Mouse (Mus musculus) heart, postnatal 0 days (tissue): Measurements from ENCODE around the gene Isx. TPM values are rescaled to one million over a fixed set of nuclear protein-coding genes. Genes with fewer than 3 reads are reported as not detected.

ENCODE experiments used
- ATAC-seq: fragments of 200-750 bp; cut with Nextera tagmentation; 2 replicates; pipeline ENCODE4 v1.8.0; 2017; ENCODE audit warnings: low read depth, moderate number of reproducible peaks, moderate library complexity; ENCODE audit not compliant: insufficient read depth
- DNase-seq: peaks from one replicate; pipeline ENCODE4 v3.0.0-alpha.2; 2016; ENCODE audit warnings: low spot score
- H3K27ac ChIP-seq: fragments of 300-500 bp; sonication (generic); 2 replicates; pipeline ENCODE4 v1.5.1; 2014; ENCODE audit warnings: low read depth, mild to moderate bottlenecking
- H3K27me3 ChIP-seq: fragments of 300-500 bp; sonication (generic); 2 replicates; pipeline ENCODE4 v1.6.1; 2014; ENCODE audit warnings: low read length, mixed read lengths; ENCODE audit not compliant: control insufficient read depth, insufficient read depth
- H3K36me3 ChIP-seq: fragments of 300-500 bp; sonication (generic); replicated peaks from 2 replicates; pipeline ENCODE4 v1.6.1; 2014; ENCODE audit warnings: low read length, mixed read lengths; ENCODE audit not compliant: control insufficient read depth, insufficient read depth
- H3K4me1 ChIP-seq: fragments of 300-500 bp; sonication (generic); 2 replicates; pipeline ENCODE4 v1.6.1; 2014; ENCODE audit warnings: antibody characterized with exemption; ENCODE audit not compliant: control insufficient read depth, insufficient read depth
- H3K4me2 ChIP-seq: fragments of 300-500 bp; sonication (generic); 2 replicates; pipeline ENCODE4 v1.6.1; 2014; ENCODE audit warnings: low read depth, mild to moderate bottlenecking, low read length, moderate library complexity
- H3K4me3 ChIP-seq: fragments of 300-500 bp; sonication (generic); 2 replicates; pipeline ENCODE4 v1.5.1; 2014; ENCODE audit warnings: low read depth, low read length
- H3K9ac ChIP-seq: fragments of 300-500 bp; sonication (generic); replicated peaks from 2 replicates; pipeline ENCODE4 v1.6.1; 2014; ENCODE audit warnings: low read depth, low read length, mixed read lengths
- H3K9me3 ChIP-seq: fragments of 300-500 bp; sonication (generic); replicated peaks from 2 replicates; pipeline ENCODE4 v1.6.1; 2016; ENCODE audit warnings: low read length; ENCODE audit not compliant: control insufficient read depth
- CTCF ChIP-seq: IDR thresholded peaks from 2 replicates; pipeline ENCODE4 v1.5.1; 2016; ENCODE audit warnings: antibody characterized with exemption, control low read depth, low read depth
- EP300 ChIP-seq: IDR thresholded peaks from 2 replicates; pipeline ENCODE4 v1.6.1; 2016; ENCODE audit warnings: antibody characterized with exemption, low read depth
- WGBS: fragments of 180-500 bp; shearing (Covaris S2); extraction: QIAGEN DNeasy Blood & Tissue Kit; methylation state at CpG from one replicate; pipeline ENCODE4 v1.1.7; 2014; 5-methylcytosine and 5-hydroxymethylcytosine counted together
- polyA plus RNA-seq: library from polyadenylated mRNA; unstranded; fragments of >200 nt; fragmentation: Nextera tagmentation; extraction: Ambion mirVana; gene quantifications from 2 replicates; pipeline ENCODE4 v1.2.1, GENCODE M21; 2015
- total RNA-seq: library from RNA; depleted of rRNA; stranded (reverse); fragments of >200 nt; gene quantifications from 2 replicates; pipeline ENCODE4 v1.2.3, GENCODE M21; 2014; ENCODE audit warnings: low replicate concordance; rRNA removed

The Isx gene
- not detected in 2 replicates for total RNA-seq
- polyA plus RNA-seq: 0.11 TPM in 2 replicates

GRCm38 (mm10) chr8:74872940-74873339, at the start of gene Isx:
Isx (plus strand) TSS chr8:74873173.
- no peak for TF ChIP-seq EP300
- no peak for TF ChIP-seq CTCF
- H3K27me3 ChIP-seq: no peaks in the 10 kb centered on the region
- no peak within 1 kb of the TSS for H3K4me2 ChIP-seq
- no peaks in the 10 kb centered on the region for H3K9me3 ChIP-seq
- no peak for ATAC-seq
- no peak for DNase-seq
- H3K27ac ChIP-seq: no peak within 1 kb of the TSS
- no peak within 1 kb of the TSS for H3K4me3 ChIP-seq
- no peaks in the 10 kb centered on the region for H3K4me1 ChIP-seq
- no peaks in the 10 kb centered on the region for H3K36me3 ChIP-seq
- 74% methylated on average over 3 of the region's 3 CpGs for WGBS
- no peak within 1 kb of the TSS for H3K9ac ChIP-seq

GRCm38 (mm10) chr8:74827689-74828088, 45.3 kb upstream of the Isx start:
- 41% methylated on average over 3 of the region's 3 CpGs for WGBS
- Histone ChIP-seq H3K9me3 (no peaks in the 10 kb centered on the region), H3K27me3 (no peaks in the 10 kb centered on the region), H3K4me2 (no peak overlapping the region), H3K4me1 (no peaks in the 10 kb centered on the region), H3K4me3 (no peak overlapping the region), H3K27ac (no peak overlapping the region), H3K36me3 (no peaks in the 10 kb centered on the region), H3K9ac (no peak overlapping the region)
- DNase-seq: no peak
- TF ChIP-seq EP300: no peak
- TF ChIP-seq CTCF: no peak
- ATAC-seq: no peak

GRCm38 (mm10) chr8:74831322-74831721, 41.7 kb upstream of the Isx start:
- no peak overlapping the region for H3K9ac ChIP-seq
- WGBS: 54% methylated on average over 5 of the region's 5 CpGs
- ATAC-seq (no peak), DNase-seq (no peak)
- no peak overlapping the region for H3K27ac ChIP-seq
- H3K27me3 ChIP-seq: no peaks in the 10 kb centered on the region
- no peaks in the 10 kb centered on the region for H3K36me3 ChIP-seq
- no peak overlapping the region for H3K4me3 ChIP-seq
- no peak overlapping the region for H3K4me2 ChIP-seq
- no peak for TF ChIP-seq CTCF
- no peaks in the 10 kb centered on the region for H3K9me3 ChIP-seq
- H3K4me1 ChIP-seq: no peaks in the 10 kb centered on the region

GRCm38 (mm10) chr8:74834246-74834645, 38.7 kb upstream of the Isx start:
- Histone ChIP-seq H3K27me3 (no peaks in the 10 kb centered on the region), H3K4me2 (no peak overlapping the region), H3K27ac (no peak overlapping the region), H3K4me1 (no peaks in the 10 kb centered on the region), H3K9ac (no peak overlapping the region), H3K36me3 (no peaks in the 10 kb centered on the region), H3K9me3 (no peaks in the 10 kb centered on the region), H3K4me3 (no peak overlapping the region)
- no peak for DNase-seq
- TF ChIP-seq CTCF: no peak
- TF ChIP-seq EP300: no peak
- ATAC-seq: no peak
- 46% methylated on average over 1 of the region's 1 CpGs for WGBS

- Histone ChIP-seq H3K36me3 (no peaks in the 10 kb centered on the region), H3K9me3 (no peaks in the 10 kb centered on the region), H3K27me3 (no peaks in the 10 kb centered on the region), H3K4me3 (no peak overlapping the region), H3K9ac (no peak overlapping the region), H3K4me1 (no peaks in the 10 kb centered on the region), H3K4me2 (no peak overlapping the region), H3K27ac (no peak overlapping the region)
- TF ChIP-seq CTCF (peak; percentile 33; the same call in 1 of the 2 replicates), EP300 (no peak)
- WGBS: 19% methylated on average over 12 of the region's 12 CpGs
- ATAC-seq (no peak), DNase-seq (no peak)
Observed at GRCm38 (mm10) chr8:74847376-74848048, 25.5 kb upstream of the Isx start.

GRCm38 (mm10) chr8:74848707-74849106, 24.3 kb upstream of the Isx start:
- no peak overlapping the region for H3K4me2 ChIP-seq
- WGBS: 92% methylated on average over 1 of the region's 1 CpGs
- H3K9me3 ChIP-seq: no peaks in the 10 kb centered on the region
- TF ChIP-seq EP300: no peak
- TF ChIP-seq CTCF: no peak
- H3K4me1 ChIP-seq: no peaks in the 10 kb centered on the region
- ATAC-seq (no peak), DNase-seq (no peak)
- H3K4me3 ChIP-seq: no peak overlapping the region
- no peaks in the 10 kb centered on the region for H3K36me3 ChIP-seq
- no peak overlapping the region for H3K27ac ChIP-seq
- H3K27me3 ChIP-seq: no peaks in the 10 kb centered on the region
- no peak overlapping the region for H3K9ac ChIP-seq
